Mouse (Mus musculus): ENCODE measurements at regions not wholly inside any gene's neighbourhood (a gene's known extent, or its start where the extent isn't known, plus 50 kb on each side); places are given as distances from the start of the nearest gene placed in this dataset.

DNA sequence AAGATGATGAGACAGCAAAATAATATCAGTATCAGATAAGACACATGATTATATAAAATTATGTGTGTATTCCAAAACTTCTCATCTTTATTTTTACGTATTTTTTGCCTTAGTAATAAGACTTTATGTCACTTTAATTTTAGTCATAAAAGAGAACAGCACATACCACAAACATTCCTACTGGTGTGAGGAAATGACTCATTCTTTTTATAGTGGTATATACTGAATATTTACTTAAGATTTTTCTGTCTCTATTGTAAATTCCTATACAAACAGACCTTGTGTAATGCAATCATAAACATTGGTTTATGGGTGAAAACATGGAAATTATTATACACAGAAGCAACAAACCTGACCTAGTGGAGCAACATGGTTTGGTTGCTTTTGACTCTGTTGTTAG is 173.4 kb upstream of the Avpr1a start:
- Histone ChIP-seq H3K4me1 (peaks cover 6% of the 10 kb centered on the region; the same call in 1 of the 2 replicates), H3K9me3 (no peaks in the 10 kb centered on the region), H3K9ac (no peak overlapping the region), H3K27ac (replicated peaks) (no peak overlapping the region), H3K4me2 (no peak overlapping the region), H3K27me3 (replicated peaks) (no peaks in the 10 kb centered on the region), H3K36me3 (no peaks in the 10 kb centered on the region), H3K4me3 (no peak overlapping the region)
- 56% methylated on average over 1 of the region's 1 CpGs for WGBS
- no peak for ATAC-seq (ENCODE audit: extremely low read depth, insufficient number of reproducible peaks, low FRiP score, low TSS enrichment)

DNA sequence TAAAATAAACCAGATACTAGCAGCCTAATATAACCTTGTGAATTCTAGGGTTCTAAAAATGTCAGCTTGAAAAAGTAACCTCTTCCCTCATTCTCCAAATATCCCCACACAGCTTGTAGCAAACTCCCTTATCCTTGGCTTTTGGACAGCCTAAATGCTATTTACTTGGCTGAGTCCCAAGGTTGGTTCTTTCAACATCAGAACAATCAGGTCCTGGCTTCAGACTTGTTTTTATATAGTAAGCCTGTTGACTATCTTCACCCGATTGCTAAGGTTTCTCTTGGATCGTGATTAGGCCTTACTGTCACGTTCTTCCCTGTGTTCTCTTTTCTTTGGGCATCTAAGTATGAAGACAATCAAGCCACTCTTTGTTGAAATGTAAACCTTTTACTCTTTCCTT is 174.1 kb upstream of the Avpr1a start:
- Histone ChIP-seq H3K9me3 (no peaks in the 10 kb centered on the region), H3K36me3 (no peaks in the 10 kb centered on the region), H3K27ac (replicated peaks) (no peak overlapping the region), H3K27me3 (replicated peaks) (no peaks in the 10 kb centered on the region), H3K4me3 (no peak overlapping the region), H3K9ac (no peak overlapping the region), H3K4me2 (no peak overlapping the region), H3K4me1 (peaks cover 6% of the 10 kb centered on the region; the same call in 1 of the 2 replicates)
- ATAC-seq (ENCODE audit: extremely low read depth, insufficient number of reproducible peaks, low FRiP score, low TSS enrichment): no peak
- 56% methylated on average over 3 of the region's 3 CpGs for WGBS

DNA sequence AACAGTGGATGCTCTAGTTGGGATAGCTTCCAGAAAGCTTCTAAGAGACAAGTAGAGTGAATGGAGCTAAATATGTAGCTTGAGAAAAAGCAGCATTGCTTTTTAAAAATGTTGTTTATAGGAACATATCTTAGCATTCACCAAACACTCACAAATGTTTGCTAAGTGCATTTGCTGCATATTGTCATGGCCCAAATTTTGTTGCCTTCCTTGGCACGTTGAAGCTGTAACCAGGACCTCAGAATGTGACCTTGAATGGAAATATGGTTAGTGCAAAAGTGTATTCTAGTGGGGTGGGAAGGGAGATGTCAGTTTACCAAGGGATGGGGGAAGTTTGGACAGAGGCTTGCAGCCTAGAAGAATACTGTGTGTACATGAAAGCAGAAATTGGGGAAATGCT is 166.9 kb upstream of the Rxylt1 start:
- Histone ChIP-seq H3K4me1 (no peaks in the 10 kb centered on the region), H3K27ac (replicated peaks) (no peak overlapping the region), H3K36me3 (no peaks in the 10 kb centered on the region), H3K9ac (no peak overlapping the region), H3K27me3 (replicated peaks) (no peaks in the 10 kb centered on the region), H3K9me3 (no peaks in the 10 kb centered on the region), H3K4me2 (no peak overlapping the region), H3K4me3 (no peak overlapping the region)
- no peak for ATAC-seq (ENCODE audit: extremely low read depth, insufficient number of reproducible peaks, low FRiP score, low TSS enrichment)
- WGBS: 57% methylated on average over 1 of the region's 1 CpGs

DNA sequence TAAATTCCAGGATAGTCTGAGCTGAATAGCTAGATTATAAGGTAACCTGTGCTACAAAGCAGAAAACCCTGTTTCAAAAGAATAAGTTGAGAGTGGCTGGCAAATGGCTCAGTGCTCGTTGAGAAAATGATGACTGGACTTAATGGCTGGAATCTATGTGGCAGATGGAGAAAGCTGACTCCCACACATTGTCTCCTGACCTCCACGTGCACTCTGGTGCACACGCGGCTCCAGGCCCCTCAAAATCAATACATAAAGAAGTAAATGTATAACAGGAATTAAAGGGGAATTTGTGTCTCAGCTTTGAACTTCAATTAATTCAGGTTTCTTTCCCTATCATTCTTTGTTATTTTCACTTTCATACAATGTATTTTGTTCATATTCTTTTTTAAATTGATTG is 162.2 kb upstream of the Rxylt1 start:
- H3K4me3 ChIP-seq: no peak overlapping the region
- H3K4me1 ChIP-seq: no peaks in the 10 kb centered on the region
- no peaks in the 10 kb centered on the region for H3K27me3 ChIP-seq (replicated peaks)
- H3K4me2 ChIP-seq: no peak overlapping the region
- no peaks in the 10 kb centered on the region for H3K36me3 ChIP-seq
- H3K27ac ChIP-seq (replicated peaks): no peak overlapping the region
- H3K9ac ChIP-seq: no peak overlapping the region
- no peaks in the 10 kb centered on the region for H3K9me3 ChIP-seq
- 60% methylated on average over 4 of the region's 4 CpGs for WGBS
- ATAC-seq (ENCODE audit: extremely low read depth, insufficient number of reproducible peaks, low FRiP score, low TSS enrichment): no peak

DNA sequence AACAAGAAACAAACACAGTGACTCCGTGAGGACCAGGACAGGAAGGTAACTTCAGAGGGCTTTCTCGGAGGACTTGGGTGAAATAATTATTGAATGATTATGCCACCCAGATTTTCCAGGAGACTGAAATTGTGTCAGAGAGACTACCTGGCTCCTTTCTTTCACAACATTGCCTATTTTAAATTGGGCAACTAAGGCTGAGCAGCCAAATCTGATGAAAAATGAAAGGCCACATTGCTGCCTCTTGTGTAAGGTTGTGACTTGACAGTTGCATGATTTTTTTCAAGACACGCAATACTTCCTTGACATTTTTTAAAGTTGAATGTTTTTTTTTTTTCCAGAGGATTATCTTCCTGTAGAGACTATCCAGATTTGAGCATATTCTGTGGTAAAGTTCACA is 161.5 kb upstream of the Rxylt1 start:
- Histone ChIP-seq H3K4me3 (no peak overlapping the region), H3K36me3 (no peaks in the 10 kb centered on the region), H3K9me3 (no peaks in the 10 kb centered on the region), H3K27me3 (replicated peaks) (no peaks in the 10 kb centered on the region), H3K27ac (replicated peaks) (no peak overlapping the region), H3K9ac (no peak overlapping the region), H3K4me1 (no peaks in the 10 kb centered on the region), H3K4me2 (no peak overlapping the region)
- 82% methylated on average over 3 of the region's 3 CpGs for WGBS
- no peak for ATAC-seq (ENCODE audit: extremely low read depth, insufficient number of reproducible peaks, low FRiP score, low TSS enrichment)

DNA sequence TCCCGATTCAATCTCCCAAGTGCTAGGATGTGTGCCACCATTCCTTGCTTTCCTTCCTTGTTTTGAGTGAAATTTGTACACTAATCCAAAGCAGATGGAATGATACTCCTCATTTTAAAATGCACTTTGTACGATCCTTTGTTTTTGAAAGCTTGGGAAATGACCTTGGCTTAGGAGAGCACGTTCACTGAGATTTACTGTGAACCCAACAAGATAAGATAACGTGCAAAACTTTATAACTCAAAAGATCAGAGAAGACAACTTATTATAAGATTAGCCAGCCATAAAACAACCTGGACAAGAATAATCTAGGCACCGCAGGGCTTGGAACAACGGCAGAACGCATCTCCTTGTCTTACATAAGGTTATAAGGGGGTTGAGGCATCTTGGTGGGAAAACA is 134.6 kb upstream of the Rxylt1 start:
- no peaks in the 10 kb centered on the region for H3K36me3 ChIP-seq
- H3K9me3 ChIP-seq: no peaks in the 10 kb centered on the region
- 73% methylated on average over 7 of the region's 7 CpGs for WGBS
- H3K9ac ChIP-seq: no peak overlapping the region
- no peak for ATAC-seq (ENCODE audit: extremely low read depth, insufficient number of reproducible peaks, low FRiP score, low TSS enrichment)
- H3K4me3 ChIP-seq: no peak overlapping the region
- H3K4me1 ChIP-seq: peaks cover 5% of the 10 kb centered on the region; the same call in 1 of the 2 replicates
- no peak overlapping the region for H3K4me2 ChIP-seq
- H3K27ac ChIP-seq (replicated peaks): no peak overlapping the region
- no peaks in the 10 kb centered on the region for H3K27me3 ChIP-seq (replicated peaks)

DNA sequence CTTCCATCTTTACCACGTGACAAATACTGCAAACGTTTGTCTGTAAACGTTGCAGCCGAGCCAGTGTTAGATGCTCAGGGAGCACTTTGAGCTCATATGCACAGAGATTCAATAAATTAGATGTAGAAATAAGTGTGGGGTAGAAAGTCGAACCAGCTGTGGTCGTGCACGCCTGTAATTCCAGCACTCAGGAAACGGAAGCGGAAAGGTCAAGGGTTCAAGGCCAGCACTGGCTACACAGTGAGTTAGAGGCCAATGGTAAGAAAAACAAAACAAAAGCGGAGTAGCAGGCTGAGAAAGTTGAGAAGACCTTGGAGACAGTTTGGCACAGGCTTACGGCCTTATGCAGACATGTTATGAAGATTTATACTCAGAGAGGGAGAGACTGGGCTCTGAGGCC is 133.6 kb upstream of the Rxylt1 start:
- Histone ChIP-seq H3K9me3 (no peaks in the 10 kb centered on the region), H3K36me3 (no peaks in the 10 kb centered on the region)
- 68% methylated on average over 11 of the region's 11 CpGs for WGBS

DNA sequence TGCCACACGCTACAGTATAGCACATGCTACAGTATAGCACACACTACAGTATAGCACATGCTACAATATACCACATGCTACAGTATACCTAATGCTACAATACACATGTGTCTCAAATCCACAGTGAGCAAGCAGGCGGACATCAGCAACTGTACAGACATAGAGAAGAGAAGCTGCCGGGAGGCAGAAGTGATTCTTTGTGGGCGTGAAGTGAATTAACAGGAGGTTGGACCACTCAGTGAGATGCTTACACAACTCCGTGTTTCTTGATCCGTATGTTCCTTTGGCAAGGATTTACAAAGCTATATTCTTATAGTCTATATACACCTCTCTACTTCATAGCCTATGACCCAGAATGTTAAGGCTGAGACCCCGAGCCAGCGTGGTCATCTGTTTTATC is 128.5 kb upstream of the Rxylt1 start:
- no peak overlapping the region for H3K27ac ChIP-seq (replicated peaks)
- no peak overlapping the region for H3K9ac ChIP-seq
- H3K4me3 ChIP-seq: no peak overlapping the region
- no peak for ATAC-seq (ENCODE audit: extremely low read depth, insufficient number of reproducible peaks, low FRiP score, low TSS enrichment)
- no peak overlapping the region for H3K4me2 ChIP-seq
- WGBS: 85% methylated on average over 8 of the region's 8 CpGs
- H3K4me1 ChIP-seq: peaks cover 5% of the 10 kb centered on the region; the same call in 1 of the 2 replicates
- no peaks in the 10 kb centered on the region for H3K27me3 ChIP-seq (replicated peaks)
- H3K36me3 ChIP-seq: no peaks in the 10 kb centered on the region
- no peaks in the 10 kb centered on the region for H3K9me3 ChIP-seq

More for the DNA sequence above, 133.6 kb upstream of the Rxylt1 start:
- no peak for ATAC-seq (ENCODE audit: extremely low read depth, insufficient number of reproducible peaks, low FRiP score, low TSS enrichment)
- Histone ChIP-seq H3K4me2 (no peak overlapping the region), H3K9ac (no peak overlapping the region), H3K27me3 (replicated peaks) (no peaks in the 10 kb centered on the region), H3K27ac (replicated peaks) (no peak overlapping the region), H3K4me1 (peaks cover 5% of the 10 kb centered on the region; the same call in 1 of the 2 replicates), H3K4me3 (no peak overlapping the region)

DNA sequence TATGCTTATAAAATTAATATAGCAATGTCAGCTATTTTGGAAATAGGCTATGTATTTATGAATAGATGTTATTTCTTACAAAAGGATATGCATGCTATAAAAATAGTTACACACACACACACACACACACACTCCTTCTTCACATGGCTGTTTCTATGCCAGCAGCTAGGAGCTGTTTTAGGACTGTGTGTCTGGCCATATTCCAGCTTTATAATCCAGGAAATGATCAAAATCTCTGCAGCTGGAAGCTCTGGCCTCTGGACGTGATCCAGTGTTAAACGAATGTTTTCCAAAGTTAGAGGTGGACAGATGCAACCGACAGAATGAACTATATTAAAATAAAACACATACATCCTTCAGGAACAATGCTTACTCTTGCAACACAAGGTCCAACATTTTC is 125.9 kb upstream of the Rxylt1 start:
- no peak for ATAC-seq (ENCODE audit: extremely low read depth, insufficient number of reproducible peaks, low FRiP score, low TSS enrichment)
- no peak overlapping the region for H3K9ac ChIP-seq

DNA sequence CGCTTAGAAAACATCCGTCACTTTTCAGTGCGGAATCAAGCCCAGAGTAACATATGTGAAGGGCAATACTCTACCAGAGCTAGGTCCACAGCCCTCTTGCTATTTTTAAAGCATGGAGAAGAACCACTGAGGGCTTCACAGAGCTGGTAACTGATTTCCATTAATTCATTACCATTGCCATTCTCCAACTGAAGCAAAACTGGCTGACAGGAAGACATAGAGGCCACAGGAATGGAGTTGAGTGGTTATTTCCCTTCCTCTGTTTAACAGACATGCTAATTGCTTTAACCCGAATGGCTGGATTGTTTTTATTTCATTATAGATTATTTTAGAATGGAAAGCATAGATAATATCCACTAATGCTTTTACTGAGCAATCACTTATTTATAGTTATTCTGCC is 120.4 kb upstream of the Rxylt1 start:
- H3K9ac ChIP-seq: no peak overlapping the region
- 82% methylated on average over 4 of the region's 4 CpGs for WGBS
- ATAC-seq (ENCODE audit: extremely low read depth, insufficient number of reproducible peaks, low FRiP score, low TSS enrichment): no peak
- no peaks in the 10 kb centered on the region for H3K27me3 ChIP-seq (replicated peaks)
- H3K27ac ChIP-seq (replicated peaks): no peak overlapping the region
- H3K4me3 ChIP-seq: no peak overlapping the region
- no peak overlapping the region for H3K4me2 ChIP-seq
- H3K4me1 ChIP-seq: no peaks in the 10 kb centered on the region
- H3K36me3 ChIP-seq: no peaks in the 10 kb centered on the region
- H3K9me3 ChIP-seq: no peaks in the 10 kb centered on the region

More for the DNA sequence above, 125.9 kb upstream of the Rxylt1 start:
- H3K27ac ChIP-seq (replicated peaks): no peak overlapping the region
- H3K4me2 ChIP-seq: no peak overlapping the region
- no peaks in the 10 kb centered on the region for H3K36me3 ChIP-seq
- H3K4me3 ChIP-seq: no peak overlapping the region
- H3K4me1 ChIP-seq: no peaks in the 10 kb centered on the region
- H3K9me3 ChIP-seq: no peaks in the 10 kb centered on the region
- 63% methylated on average over 3 of the region's 3 CpGs for WGBS
- H3K27me3 ChIP-seq (replicated peaks): no peaks in the 10 kb centered on the region

DNA sequence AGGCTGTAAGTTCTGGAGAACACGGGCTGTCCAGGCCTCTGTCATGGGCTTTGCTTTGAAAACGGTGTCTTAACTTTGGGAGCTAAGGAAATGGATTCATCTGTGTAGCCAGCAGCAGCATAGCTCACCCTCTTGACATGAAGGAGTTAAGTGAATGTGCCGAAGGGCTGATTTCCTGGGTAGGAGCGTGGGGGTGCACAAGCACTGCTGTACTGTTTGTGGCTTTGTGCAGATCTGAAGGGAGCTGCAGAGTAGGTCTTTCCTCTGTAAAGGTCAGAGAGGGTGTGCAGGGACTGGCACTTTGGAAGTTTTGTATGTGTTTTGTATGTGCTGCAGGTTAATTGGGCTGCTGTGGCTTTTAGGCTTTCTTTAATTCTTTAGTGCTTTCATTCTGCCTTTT is 102.6 kb upstream of the Rxylt1 start:
- no peaks in the 10 kb centered on the region for H3K36me3 ChIP-seq
- H3K4me3 ChIP-seq: no peak overlapping the region
- no peak overlapping the region for H3K4me2 ChIP-seq
- no peaks in the 10 kb centered on the region for H3K27me3 ChIP-seq (replicated peaks)
- H3K27ac ChIP-seq (replicated peaks): no peak overlapping the region
- no peaks in the 10 kb centered on the region for H3K4me1 ChIP-seq
- no peak overlapping the region for H3K9ac ChIP-seq
- no peak for ATAC-seq (ENCODE audit: extremely low read depth, insufficient number of reproducible peaks, low FRiP score, low TSS enrichment)
- 44% methylated on average over 4 of the region's 4 CpGs for WGBS
- no peaks in the 10 kb centered on the region for H3K9me3 ChIP-seq

DNA sequence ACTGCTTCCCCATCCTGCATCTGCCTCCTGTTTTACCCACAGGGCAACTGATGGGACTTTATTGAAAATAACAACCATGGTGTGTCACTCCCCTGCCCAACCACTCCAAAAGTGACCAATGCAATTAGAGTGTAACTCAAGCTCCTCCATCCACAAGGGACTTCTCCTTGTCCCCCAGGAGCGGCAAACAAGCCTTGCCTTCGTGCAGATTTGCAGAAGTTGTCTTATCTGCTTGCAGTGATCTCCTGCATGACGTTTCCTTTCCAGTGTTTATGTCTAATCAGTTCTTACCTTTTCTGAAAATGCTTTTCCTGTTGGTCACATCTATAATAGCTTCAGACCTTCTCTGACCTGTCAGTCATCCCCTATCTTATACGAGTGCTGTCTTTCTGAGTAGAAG is 100.5 kb upstream of the Rxylt1 start:
- no peak for ATAC-seq (ENCODE audit: extremely low read depth, insufficient number of reproducible peaks, low FRiP score, low TSS enrichment)
- Histone ChIP-seq H3K27ac (replicated peaks) (no peak overlapping the region), H3K4me2 (no peak overlapping the region), H3K9ac (no peak overlapping the region), H3K27me3 (replicated peaks) (no peaks in the 10 kb centered on the region), H3K36me3 (no peaks in the 10 kb centered on the region), H3K9me3 (no peaks in the 10 kb centered on the region), H3K4me3 (no peak overlapping the region), H3K4me1 (no peaks in the 10 kb centered on the region)
- 58% methylated on average over 4 of the region's 4 CpGs for WGBS
